Mouse (Mus musculus) neural tube, embryonic 11.5 days (tissue): ENCODE results near the gene Gys1. TPM values are rescaled to one million over a fixed set of nuclear protein-coding genes. Genes with fewer than 3 reads are reported as not detected.

Source experiments
- ATAC-seq: fragments of 200-750 bp; cut with Nextera tagmentation; 2 replicates; pipeline ENCODE4 v1.8.0; 2017; ENCODE audit warnings: moderate number of reproducible peaks, mild to moderate bottlenecking, moderate TSS enrichment, moderate library complexity; ENCODE audit not compliant: insufficient read depth, low FRiP score, low TSS enrichment
- DNase-seq: peaks from one replicate; pipeline ENCODE4 v3.0.0-alpha.2; 2015; ENCODE audit warnings: low spot score
- H3K27ac ChIP-seq: fragments of 300-500 bp; sonication (generic); 2 replicates; pipeline ENCODE4 v1.5.1; 2014; ENCODE audit warnings: low read depth, mild to moderate bottlenecking, low read length
- H3K27me3 ChIP-seq: fragments of 300-500 bp; sonication (generic); 2 replicates; pipeline ENCODE4 v1.6.1; 2014; ENCODE audit warnings: mild to moderate bottlenecking, low read length, mixed read lengths; ENCODE audit not compliant: control insufficient read depth, insufficient read depth
- H3K36me3 ChIP-seq: fragments of 300-500 bp; sonication (generic); 2 replicates; pipeline ENCODE4 v1.6.1; 2014; ENCODE audit warnings: mild to moderate bottlenecking, low read length, moderate library complexity, mixed read lengths; ENCODE audit not compliant: control insufficient read depth, insufficient read depth
- H3K4me1 ChIP-seq: fragments of 300-500 bp; sonication (generic); 2 replicates; pipeline ENCODE4 v1.6.1; 2014; ENCODE audit warnings: low read length, mixed read lengths; ENCODE audit not compliant: control insufficient read depth, insufficient read depth
- H3K4me2 ChIP-seq: fragments of 300-500 bp; sonication (generic); 2 replicates; pipeline ENCODE4 v1.6.1; 2014; ENCODE audit warnings: low read depth, mild to moderate bottlenecking, moderate library complexity
- H3K4me3 ChIP-seq: fragments of 300-500 bp; sonication (generic); 2 replicates; pipeline ENCODE4 v1.5.1; 2014; ENCODE audit warnings: low read depth, low read length
- H3K9ac ChIP-seq: fragments of 300-500 bp; sonication (generic); 2 replicates; pipeline ENCODE4 v1.6.1; 2014; ENCODE audit warnings: mild to moderate bottlenecking, low read length
- H3K9me3 ChIP-seq: fragments of 300-500 bp; sonication (generic); 2 replicates; pipeline ENCODE4 v1.6.1; 2016; ENCODE audit warnings: low read length; ENCODE audit not compliant: control insufficient read depth
- WGBS: fragments of 180-500 bp; shearing (Covaris S2); extraction: QIAGEN DNeasy Blood & Tissue Kit; methylation state at CpG from one replicate; pipeline ENCODE4 v1.1.7; 2014; 5-methylcytosine and 5-hydroxymethylcytosine counted together
- polyA plus RNA-seq: library from polyadenylated mRNA; unstranded; fragments of >200 nt; fragmentation: Nextera tagmentation; extraction: Ambion mirVana; gene quantifications from 2 replicates; pipeline ENCODE4 v1.2.1, GENCODE M21; 2014

The Gys1 gene
- polyA plus RNA-seq, 1 experiment from 2014 or later, result 37.2 TPM

- Histone ChIP-seq H3K4me3 (peak within 1 kb of the TSS; percentile 30), H3K27me3 (peaks cover 54% of the 10 kb centered on the region), H3K36me3 (no peaks in the 10 kb centered on the region), H3K9ac (no peak within 1 kb of the TSS), H3K27ac (no peak within 1 kb of the TSS), H3K9me3 (no peaks in the 10 kb centered on the region), H3K4me2 (peak within 1 kb of the TSS; percentile 32), H3K4me1 (no peaks in the 10 kb centered on the region)
- DNase-seq (peak; percentile 63), ATAC-seq (peak; percentile 38; the same call in 1 of the 2 replicates)
- 14% methylated on average over 28 of the region's 28 CpGs for WGBS
Observed at GRCm38 (mm10) chr7:45405091-45406075, 29.3 kb upstream of the Gys1 start, which contains the start of gene Kcna7. Gene Kcna7 (plus strand): TSS chr7:45405653.

- H3K27me3 ChIP-seq, result peaks cover 63% of the 10 kb centered on the region
- DNase-seq, result no peak
- H3K4me2 ChIP-seq, result peak overlapping the region; percentile 32
- no peaks in the 10 kb centered on the region for H3K36me3 ChIP-seq
- no peak for ATAC-seq
- H3K27ac ChIP-seq, result no peak overlapping the region
- no peaks in the 10 kb centered on the region for H3K9me3 ChIP-seq
- H3K4me1 ChIP-seq, result no peaks in the 10 kb centered on the region
- H3K9ac ChIP-seq, result no peak overlapping the region
- H3K4me3 ChIP-seq, result peak overlapping the region; percentile 30
- WGBS, result 2% methylated on average over 114 of the region's 114 CpGs
Observed at GRCm38 (mm10) chr7:45406157-45407156, 28.2 kb upstream of the Gys1 start.

- H3K4me1 ChIP-seq, result no peaks in the 10 kb centered on the region
- H3K9me3 ChIP-seq, result no peaks in the 10 kb centered on the region
- H3K4me2 ChIP-seq, result no peak overlapping the region
- WGBS, result 85% methylated on average over 10 of the region's 10 CpGs
- no peak overlapping the region for H3K4me3 ChIP-seq
- H3K36me3 ChIP-seq, result no peaks in the 10 kb centered on the region
- peaks cover 77% of the 10 kb centered on the region for H3K27me3 ChIP-seq
- no peak overlapping the region for H3K9ac ChIP-seq
- ATAC-seq, result no peak
- no peak for DNase-seq
- no peak overlapping the region for H3K27ac ChIP-seq
Observed at GRCm38 (mm10) chr7:45407836-45408235, 26.8 kb upstream of the Gys1 start.

DNA sequence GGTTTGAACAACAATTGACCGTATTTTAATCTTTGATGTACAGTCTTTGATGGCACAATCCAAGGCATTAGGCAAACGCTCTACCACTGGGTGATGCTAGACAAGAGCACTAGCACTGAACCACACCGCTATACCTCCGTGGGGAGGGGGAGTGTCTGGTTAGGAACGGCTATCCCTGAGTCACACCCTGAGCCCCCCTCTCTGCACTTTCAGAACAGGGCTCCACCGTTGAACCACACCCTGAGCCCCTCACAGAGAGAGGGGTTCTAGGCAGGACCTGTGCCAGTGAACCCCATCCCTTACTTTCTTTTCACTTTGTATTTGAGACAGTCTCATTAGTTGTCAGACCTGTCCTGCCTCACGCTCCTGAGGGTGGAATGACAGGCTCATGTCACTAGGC is 26.3 kb upstream of the Gys1 start:
- no peak for DNase-seq
- WGBS, result 72% methylated on average over 7 of the region's 7 CpGs

GRCm38 (mm10) chr7:45408949-45409348 is 25.7 kb upstream of the Gys1 start:
- Histone ChIP-seq H3K27me3 (peaks cover 88% of the 10 kb centered on the region), H3K9ac (no peak overlapping the region), H3K27ac (no peak overlapping the region), H3K4me3 (no peak overlapping the region), H3K4me1 (no peaks in the 10 kb centered on the region), H3K36me3 (no peaks in the 10 kb centered on the region), H3K9me3 (no peaks in the 10 kb centered on the region), H3K4me2 (no peak overlapping the region)
- ATAC-seq, result no peak
- 89% methylated on average over 17 of the region's 17 CpGs for WGBS
- DNase-seq, result no peak

More for the DNA sequence above, 26.3 kb upstream of the Gys1 start:
- Histone ChIP-seq H3K4me1 (no peaks in the 10 kb centered on the region), H3K36me3 (no peaks in the 10 kb centered on the region), H3K9ac (no peak overlapping the region), H3K4me2 (no peak overlapping the region), H3K27ac (no peak overlapping the region), H3K9me3 (no peaks in the 10 kb centered on the region), H3K4me3 (no peak overlapping the region), H3K27me3 (peaks cover 82% of the 10 kb centered on the region)
- ATAC-seq, result no peak

GRCm38 (mm10) chr7:45409497-45410163 is 25.0 kb upstream of the Gys1 start:
- Histone ChIP-seq H3K27me3 (peaks cover 95% of the 10 kb centered on the region), H3K4me3 (no peak overlapping the region), H3K9me3 (no peaks in the 10 kb centered on the region), H3K27ac (no peak overlapping the region), H3K4me1 (no peaks in the 10 kb centered on the region), H3K9ac (no peak overlapping the region), H3K4me2 (no peak overlapping the region), H3K36me3 (no peaks in the 10 kb centered on the region)
- 92% methylated on average over 8 of the region's 8 CpGs for WGBS
- ATAC-seq, result no peak
- no peak for DNase-seq

GRCm38 (mm10) chr7:45412421-45412820 is 22.2 kb upstream of the Gys1 start:
- Histone ChIP-seq H3K27me3 (peaks cover 99% of the 10 kb centered on the region), H3K9ac (no peak overlapping the region), H3K4me2 (no peak overlapping the region), H3K27ac (no peak overlapping the region), H3K4me1 (no peaks in the 10 kb centered on the region), H3K4me3 (no peak overlapping the region), H3K9me3 (no peaks in the 10 kb centered on the region), H3K36me3 (no peaks in the 10 kb centered on the region)
- WGBS, result 100% methylated on average over 2 of the region's 2 CpGs
- DNase-seq, result no peak
- ATAC-seq, result no peak
